Mouse (Mus musculus) heart, postnatal 10 days (tissue): ENCODE results near the gene Zfp54. TPM values are rescaled to one million over a fixed set of nuclear protein-coding genes. Genes with fewer than 3 reads are reported as not detected.
"Not testable (repeated sequence)": the region's sequence is repeated elsewhere in the genome, so short reads cannot be mapped to it uniquely, and the experiment has no call there.

Experiments
- DNase-seq, 2 experiments: peaks; one replicate each; pipeline ENCODE4 v3.0.0; 2021
- intact Hi-C: fragments of 180-260 bp; cut with DNase I; formaldehyde crosslinking; loops from one replicate; pipeline ENCODE4 v1.15.1; 2025
- total RNA-seq, 2 experiments: library from RNA; stranded (reverse); gene quantifications; 2 replicates each; pipeline ENCODE4 v1.2.3; 2021

Gene Zfp54
- total RNA-seq: 1 to 10 TPM; 1.2 to 1.3 TPM

DNA sequence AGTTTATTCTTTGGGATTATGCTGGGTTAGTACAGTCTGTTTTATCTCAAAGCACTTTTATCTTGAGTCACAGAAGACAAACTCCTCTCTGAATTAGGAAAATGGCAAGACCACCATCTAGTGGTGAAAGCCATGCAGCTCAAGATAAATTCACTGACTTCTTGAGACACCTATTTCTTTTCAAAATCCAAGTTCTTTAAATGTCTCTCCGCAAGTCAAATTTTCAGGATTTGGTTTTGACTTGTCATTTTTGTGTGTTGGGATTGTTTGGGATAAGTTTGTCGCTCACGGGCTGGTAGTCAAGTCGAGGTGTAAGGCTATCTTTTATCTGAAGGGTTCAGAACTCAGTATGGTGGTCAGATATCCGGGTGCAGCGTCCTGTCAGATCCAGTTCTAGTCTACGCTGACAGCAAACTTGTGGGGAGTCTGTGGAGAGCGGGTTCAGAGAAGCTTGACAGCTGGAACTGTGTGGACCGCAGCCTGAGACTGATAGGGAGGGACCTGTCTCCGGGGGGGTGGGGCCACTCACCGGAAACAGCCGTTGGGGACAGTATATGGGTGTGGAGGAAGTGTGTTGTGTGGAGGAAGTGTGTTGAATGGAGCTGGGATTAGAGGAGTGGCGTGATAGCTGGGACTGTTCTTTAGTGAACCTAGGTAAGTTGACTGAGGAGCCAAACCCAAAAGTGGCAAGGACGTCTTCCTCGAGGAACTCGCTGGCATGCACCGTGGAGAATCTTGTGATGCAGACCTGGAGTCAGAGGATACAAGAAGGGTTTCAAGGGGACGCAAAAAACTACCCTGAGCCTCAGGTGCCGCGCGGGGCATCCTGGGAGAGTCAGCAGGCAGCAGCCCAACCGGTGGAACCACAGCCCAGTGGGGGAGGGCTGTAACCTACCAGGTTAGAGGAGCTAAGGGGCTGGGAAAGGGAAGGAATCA lies at the start of gene Zfp54:
Zfp54 (plus strand) TSS at position 564 of the 936 bp plus-strand sequence.
- intact Hi-C loops: loop anchor here (2.0 to 10.0 kb wide), 3 partner anchors 26 to 192 kb away; no protein-coding TSS in a partner anchor
- DNase-seq: peak; percentile 77 to 79

GRCm38 (mm10) chr17:21375311-21375710 lies 47.7 kb upstream of the Zfp54 start:
- intact Hi-C loops: no loop called here
- DNase-seq: no peak

DNA sequence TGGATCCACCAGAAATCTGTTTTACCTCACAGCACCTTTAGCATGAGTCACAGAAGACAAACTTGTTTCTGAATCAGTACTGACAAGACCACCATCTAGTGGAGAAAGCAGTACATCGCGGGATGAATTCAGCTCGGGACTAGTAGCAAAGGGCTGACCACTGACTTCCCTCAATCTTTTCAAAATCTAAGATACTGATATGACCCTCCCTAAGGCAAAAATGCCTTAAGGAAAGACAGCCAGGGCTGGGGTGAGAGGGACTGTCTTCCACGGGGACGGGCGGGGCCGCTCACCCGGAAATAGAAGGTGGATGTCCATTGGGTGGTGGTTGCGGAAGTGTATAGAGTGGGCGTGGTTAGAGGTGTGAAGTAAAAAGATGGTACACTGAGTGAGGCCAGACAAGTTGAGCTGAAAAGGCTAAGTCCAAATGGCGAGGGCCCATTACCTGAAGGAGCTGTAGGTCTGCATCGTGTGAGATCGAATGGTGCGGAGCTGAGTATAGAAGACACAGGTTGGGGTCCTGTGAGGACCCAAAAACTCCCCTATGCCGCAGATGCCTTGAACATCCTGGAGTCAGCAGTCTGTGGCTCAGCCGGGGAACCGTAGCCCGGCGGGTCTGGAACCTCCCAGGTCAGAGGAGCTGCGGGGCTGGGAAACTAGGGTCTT lies 39.5 kb upstream of the Zfp54 start, which contains the start of gene Zfp677:
Zfp677 (plus strand) TSS at position 358 of the 666 bp plus-strand sequence.
- peak; percentile 65 to 67 for DNase-seq
- intact Hi-C loops: loop anchor here (5.0 kb wide), 1 partner anchor 111 kb away; no protein-coding TSS in a partner anchor

DNA sequence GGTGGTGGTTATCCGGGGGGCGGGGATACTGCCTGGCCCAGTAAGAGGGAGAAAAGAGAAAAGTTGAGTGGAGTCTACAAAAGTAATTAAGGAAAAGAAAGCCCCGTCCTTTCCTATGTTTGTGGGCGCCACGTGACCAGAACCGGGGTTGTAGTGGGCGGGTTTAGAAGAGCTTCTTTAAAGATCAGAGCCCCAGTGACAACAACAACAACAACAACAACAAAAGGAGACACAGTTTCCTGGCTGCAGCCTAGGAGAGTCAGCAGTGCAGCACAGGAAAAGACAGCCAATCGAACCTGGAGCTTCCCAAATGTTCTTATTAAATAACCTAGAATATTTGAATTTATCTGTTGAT lies 39.0 kb upstream of the Zfp54 start:
- intact Hi-C loops: loop anchor here (5.0 kb wide), 1 partner anchor 112 kb away; no protein-coding TSS in a partner anchor
- DNase-seq: peak in 1 of 2 experiments; percentile 3

GRCm38 (mm10) chr17:21438806-21439400 lies 15.9 kb downstream of the Zfp54 start:
- intact Hi-C loops: not testable (repeated sequence)

GRCm38 (mm10) chr17:21449669-21450068 lies 26.6 kb downstream of the Zfp54 start:
- DNase-seq: peak; percentile 83 to 87
- intact Hi-C loops: loop anchor here (2.0 to 10.0 kb wide), 4 partner anchors 27 to 505 kb away; partner anchors contain the start of genes Ppp2r1a, Zfp53 and Zfp54

More at GRCm38 (mm10) chr17:21438806-21439400, 15.9 kb downstream of the Zfp54 start:
- DNase-seq: not testable (repeated sequence)

- intact Hi-C loops: loop anchor here (2.0 to 10.0 kb wide), 3 partner anchors 39 to 505 kb away; partner anchors contain the start of genes Ppp2r1a and Zfp53
- DNase-seq: peak; percentile 96
Measured at GRCm38 (mm10) chr17:21450138-21450704, 27.2 kb downstream of the Zfp54 start, which contains the start of gene Zfp51. Gene Zfp51 (plus strand): TSS chr17:21450374.

DNA sequence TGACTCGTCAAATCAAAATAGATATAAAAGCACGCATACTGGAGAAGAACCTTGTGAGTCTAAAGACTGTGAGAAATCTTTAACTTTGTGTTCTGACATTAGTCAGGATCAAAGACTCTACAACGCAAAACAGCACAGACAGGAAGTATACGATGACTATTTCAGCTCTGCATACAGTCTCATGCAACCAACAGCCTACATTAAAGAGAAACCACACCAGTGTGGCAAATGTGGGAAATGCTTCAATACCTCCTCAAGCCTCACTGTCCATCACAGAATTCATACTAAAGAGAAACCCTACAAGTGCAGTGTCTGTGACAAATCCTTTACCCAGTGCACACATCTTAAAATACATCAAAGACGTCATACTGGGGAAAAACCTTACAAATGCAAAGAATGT lies 40.5 kb downstream of the Zfp54 start:
- DNase-seq: no peak
- intact Hi-C loops: no loop called here

DNA sequence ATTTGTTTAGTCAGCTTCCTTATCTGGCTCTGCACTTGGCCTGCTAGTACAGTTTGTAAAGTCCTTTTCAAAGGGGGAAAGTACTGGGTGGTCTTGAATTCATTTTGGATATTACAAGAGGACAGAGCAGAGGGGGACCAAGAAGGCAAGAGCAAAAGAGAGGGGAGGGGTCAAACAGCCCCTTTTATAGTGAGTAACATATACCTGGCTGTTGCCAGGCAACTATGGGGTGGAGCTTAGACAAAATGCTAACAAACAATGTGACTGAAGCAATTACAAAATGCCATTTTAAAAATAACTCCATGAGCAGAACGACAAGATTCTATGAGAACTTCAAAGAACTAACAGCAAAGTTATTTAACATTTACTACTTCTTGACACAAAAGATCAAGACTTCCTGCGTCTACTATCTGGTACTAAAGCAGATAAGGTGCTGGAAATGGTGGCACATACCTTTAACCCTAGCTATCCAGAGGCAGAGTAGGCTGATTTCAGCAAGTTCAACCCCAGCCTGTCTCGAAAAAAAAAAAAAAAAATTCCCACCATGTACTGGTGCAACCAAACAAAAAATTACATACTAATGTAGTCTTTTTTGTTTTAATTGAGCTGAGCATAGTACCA lies 49.1 kb downstream of the Zfp54 start:
- DNase-seq: no peak
- intact Hi-C loops: no loop called here

DNA sequence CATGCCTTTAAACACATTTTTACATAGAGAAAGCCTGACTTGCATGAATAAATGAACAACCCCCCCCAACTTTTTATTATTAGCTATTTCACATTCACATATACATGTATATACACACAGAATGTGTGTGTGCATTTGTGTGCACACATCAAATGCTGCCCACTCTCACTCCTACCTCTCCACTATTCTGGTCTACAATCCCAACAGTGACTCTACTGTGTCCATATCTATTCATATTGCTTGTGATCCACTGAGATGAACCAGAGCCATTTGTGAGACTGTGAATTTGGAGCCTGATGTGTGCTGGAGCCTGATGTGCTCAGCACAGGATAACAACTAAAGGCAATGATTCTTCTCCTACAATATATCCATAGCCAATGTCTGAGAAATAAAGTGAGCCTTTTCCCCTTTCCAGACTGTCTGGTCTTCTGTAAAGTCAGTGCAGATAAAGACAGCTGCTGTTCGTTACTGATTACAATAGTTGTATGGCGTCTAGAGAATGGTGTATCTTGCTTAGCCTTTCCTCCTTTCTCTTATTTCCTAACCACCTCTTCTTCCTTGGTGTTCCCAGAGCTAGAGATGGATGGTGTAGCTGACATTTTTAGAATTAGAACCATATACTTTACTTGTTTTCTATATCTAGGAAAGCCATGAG lies 49.8 kb downstream of the Zfp54 start:
- intact Hi-C loops: no loop called here

GRCm38 (mm10) chr17:21473362-21474190 lies 50.5 kb downstream of the Zfp54 start:
- intact Hi-C loops: no loop called here
- peak in 1 of 2 experiments; percentile 15 for DNase-seq

More for the DNA sequence above, 49.8 kb downstream of the Zfp54 start:
- no peak for DNase-seq

DNA sequence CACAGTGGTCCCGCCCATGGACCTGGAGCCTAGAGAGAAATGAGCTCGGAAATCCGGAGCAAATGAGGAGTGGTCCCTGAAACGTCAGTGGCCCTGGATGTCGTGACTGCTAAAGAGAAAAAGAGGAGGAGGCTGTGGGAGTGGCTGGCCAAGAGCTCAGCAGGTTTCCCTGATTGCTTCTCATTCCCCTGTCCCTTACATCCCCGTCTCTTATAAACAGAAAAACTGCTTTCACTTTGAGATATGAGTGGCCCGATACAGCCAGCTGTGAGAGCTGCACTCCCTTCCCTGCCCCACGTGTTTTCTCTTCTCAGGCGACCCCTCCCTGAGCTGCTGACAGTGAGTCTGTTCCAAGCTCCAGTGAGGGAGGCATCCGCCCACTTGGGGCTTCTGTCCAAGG lies 51.7 kb downstream of the Zfp54 start:
- peak; percentile 11 to 27 for DNase-seq
- intact Hi-C loops: not testable (repeated sequence)

GRCm38 (mm10) chr17:21475290-21475689 lies 52.3 kb downstream of the Zfp54 start:
- intact Hi-C loops, DNase-seq: not testable (repeated sequence)

- intact Hi-C loops, DNase-seq: not testable (repeated sequence)
Measured at GRCm38 (mm10) chr17:21476351-21476750, 53.3 kb downstream of the Zfp54 start.

DNA sequence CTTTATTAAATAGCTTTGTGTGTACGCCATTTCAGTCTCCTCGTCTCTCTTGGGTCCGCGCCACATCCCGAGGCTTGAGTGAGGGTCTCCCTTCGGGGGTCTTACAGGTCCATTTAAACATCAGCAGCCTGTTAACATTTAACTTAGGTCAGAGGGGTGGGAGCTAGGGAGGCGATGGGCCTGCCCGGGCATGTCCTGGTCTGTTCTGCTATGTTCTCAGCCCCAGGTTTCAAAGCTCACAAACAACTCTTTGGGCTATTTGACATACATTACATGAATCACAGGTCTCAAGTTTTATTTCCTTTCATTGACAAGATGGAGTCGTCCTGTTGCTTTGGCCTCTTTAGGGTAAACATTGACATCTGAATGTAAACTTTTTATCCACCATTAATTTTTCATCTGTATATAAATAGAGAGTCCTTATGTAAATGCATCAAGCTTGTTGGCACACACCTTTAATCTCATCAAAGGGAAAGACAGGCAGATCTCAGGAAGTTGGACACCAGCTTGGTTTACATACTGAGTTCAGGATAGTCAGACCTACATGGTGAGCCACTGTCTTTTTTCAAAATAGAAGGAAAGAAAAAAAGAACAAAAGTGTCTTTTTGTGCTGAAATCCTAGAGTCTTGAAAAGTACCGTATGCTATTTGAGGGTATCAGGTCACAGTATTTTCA lies 55.2 kb downstream of the Zfp54 start:
- DNase-seq, intact Hi-C loops: not testable (repeated sequence)
